Mouse (Mus musculus): Measurements from ENCODE around the gene Pcca. TPM values are rescaled to one million over a fixed set of nuclear protein-coding genes. Genes with fewer than 3 reads are reported as not detected.

The Pcca gene
- polyA plus RNA-seq, 1 experiment, result 7.2 TPM

DNA sequence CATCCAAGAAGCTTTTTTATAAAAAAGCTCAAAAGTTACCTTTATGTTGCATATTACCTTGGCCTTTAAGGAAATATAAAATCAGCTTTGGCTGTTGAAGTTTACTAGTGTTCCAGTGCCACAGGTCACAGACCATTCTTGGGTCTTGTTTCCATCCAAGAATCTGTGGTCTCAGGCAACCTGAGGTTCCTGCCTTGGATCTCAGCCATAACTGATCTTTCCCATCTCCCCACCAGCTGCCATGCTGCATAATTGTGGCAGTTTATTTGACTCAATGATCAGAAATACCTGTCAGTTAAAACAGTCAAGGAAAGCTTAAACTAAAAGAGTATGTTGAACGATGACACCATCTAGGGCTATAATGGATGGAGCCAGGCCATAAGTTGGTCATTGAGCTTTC lies 222.5 kb downstream of the Pcca start:
- no peak overlapping the region for H3K27ac ChIP-seq (ENCODE audit: control insufficient read depth, insufficient read depth, low read length)
- no peaks in the 10 kb centered on the region for H3K4me1 ChIP-seq (replicated peaks; ENCODE audit: control insufficient read depth, insufficient read depth, low read length)
- TF ChIP-seq CTCF (IDR thresholded peaks at IDR 0.05; ENCODE audit: borderline replicate concordance, control insufficient read depth, extremely low read depth, insufficient read depth, low read length, poor library complexity), result no peak
- TF ChIP-seq POLR2A (IDR thresholded peaks at IDR 0.05; ENCODE audit: control insufficient read depth, extremely low read depth, insufficient read depth, low read length, poor library complexity), result no peak
- H3K4me3 ChIP-seq (ENCODE audit: control insufficient read depth, insufficient read depth, low read length), result no peak overlapping the region
- H3K27me3 ChIP-seq (ENCODE audit: control insufficient read depth, insufficient read depth, low read length), result no peaks in the 10 kb centered on the region
- no peak for DNase-seq
- H3K36me3 ChIP-seq (ENCODE audit: control insufficient read depth, insufficient read depth, low read length), result no peaks in the 10 kb centered on the region
- 98% methylated on average over 1 of the region's 1 CpGs for WGBS

GRCm38 (mm10) chr14:122759890-122760289 lies 225.8 kb downstream of the Pcca start:
- no peak for TF ChIP-seq CTCF (IDR thresholded peaks at IDR 0.05; ENCODE audit: borderline replicate concordance, control insufficient read depth, extremely low read depth, insufficient read depth, low read length, poor library complexity)
- no peak for TF ChIP-seq POLR2A (IDR thresholded peaks at IDR 0.05; ENCODE audit: control insufficient read depth, extremely low read depth, insufficient read depth, low read length, poor library complexity)
- no peak for DNase-seq
- Histone ChIP-seq H3K4me3 (ENCODE audit: control insufficient read depth, insufficient read depth, low read length) (no peak overlapping the region), H3K36me3 (ENCODE audit: control insufficient read depth, insufficient read depth, low read length) (no peaks in the 10 kb centered on the region), H3K27ac (ENCODE audit: control insufficient read depth, insufficient read depth, low read length) (no peak overlapping the region), H3K27me3 (ENCODE audit: control insufficient read depth, insufficient read depth, low read length) (no peaks in the 10 kb centered on the region), H3K4me1 (replicated peaks; ENCODE audit: control insufficient read depth, insufficient read depth, low read length) (no peaks in the 10 kb centered on the region)
- WGBS, result 82% methylated on average over 3 of the region's 3 CpGs

GRCm38 (mm10) chr14:122760803-122761202 lies 226.7 kb downstream of the Pcca start:
- no peak overlapping the region for H3K27ac ChIP-seq (ENCODE audit: control insufficient read depth, insufficient read depth, low read length)
- no peak overlapping the region for H3K4me3 ChIP-seq (ENCODE audit: control insufficient read depth, insufficient read depth, low read length)
- no peak for DNase-seq
- TF ChIP-seq CTCF (IDR thresholded peaks at IDR 0.05; ENCODE audit: borderline replicate concordance, control insufficient read depth, extremely low read depth, insufficient read depth, low read length, poor library complexity) (no peak), POLR2A (IDR thresholded peaks at IDR 0.05; ENCODE audit: control insufficient read depth, extremely low read depth, insufficient read depth, low read length, poor library complexity) (no peak)
- no peaks in the 10 kb centered on the region for H3K27me3 ChIP-seq (ENCODE audit: control insufficient read depth, insufficient read depth, low read length)
- no peaks in the 10 kb centered on the region for H3K36me3 ChIP-seq (ENCODE audit: control insufficient read depth, insufficient read depth, low read length)
- H3K4me1 ChIP-seq (replicated peaks; ENCODE audit: control insufficient read depth, insufficient read depth, low read length), result no peaks in the 10 kb centered on the region

DNA sequence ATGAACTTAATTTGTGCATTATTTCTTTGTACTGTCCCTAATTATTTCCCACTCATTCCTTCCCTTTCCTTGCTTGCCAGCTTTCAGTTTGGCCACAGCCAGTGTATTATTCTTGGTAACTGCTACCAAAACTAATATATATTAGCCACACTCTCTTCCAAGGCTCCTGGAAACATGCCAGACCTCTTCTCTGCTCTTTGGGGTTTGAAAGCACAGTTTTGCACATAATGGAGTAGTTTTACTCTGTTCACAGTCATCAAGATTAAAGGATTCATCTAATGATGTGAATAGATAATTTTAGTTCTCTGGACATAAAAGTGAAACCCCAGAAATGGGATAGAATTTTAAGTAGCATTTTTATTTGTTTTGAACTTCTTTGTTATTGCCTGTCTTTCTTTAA lies 228.5 kb downstream of the Pcca start:
- H3K4me1 ChIP-seq (replicated peaks; ENCODE audit: control insufficient read depth, insufficient read depth, low read length), result no peaks in the 10 kb centered on the region
- no peak overlapping the region for H3K4me3 ChIP-seq (ENCODE audit: control insufficient read depth, insufficient read depth, low read length)
- no peaks in the 10 kb centered on the region for H3K36me3 ChIP-seq (ENCODE audit: control insufficient read depth, insufficient read depth, low read length)
- H3K27me3 ChIP-seq (ENCODE audit: control insufficient read depth, insufficient read depth, low read length), result no peaks in the 10 kb centered on the region
- TF ChIP-seq POLR2A (IDR thresholded peaks at IDR 0.05; ENCODE audit: control insufficient read depth, extremely low read depth, insufficient read depth, low read length, poor library complexity), result no peak
- no peak for TF ChIP-seq CTCF (IDR thresholded peaks at IDR 0.05; ENCODE audit: borderline replicate concordance, control insufficient read depth, extremely low read depth, insufficient read depth, low read length, poor library complexity)
- DNase-seq, result no peak
- H3K27ac ChIP-seq (ENCODE audit: control insufficient read depth, insufficient read depth, low read length), result no peak overlapping the region

DNA sequence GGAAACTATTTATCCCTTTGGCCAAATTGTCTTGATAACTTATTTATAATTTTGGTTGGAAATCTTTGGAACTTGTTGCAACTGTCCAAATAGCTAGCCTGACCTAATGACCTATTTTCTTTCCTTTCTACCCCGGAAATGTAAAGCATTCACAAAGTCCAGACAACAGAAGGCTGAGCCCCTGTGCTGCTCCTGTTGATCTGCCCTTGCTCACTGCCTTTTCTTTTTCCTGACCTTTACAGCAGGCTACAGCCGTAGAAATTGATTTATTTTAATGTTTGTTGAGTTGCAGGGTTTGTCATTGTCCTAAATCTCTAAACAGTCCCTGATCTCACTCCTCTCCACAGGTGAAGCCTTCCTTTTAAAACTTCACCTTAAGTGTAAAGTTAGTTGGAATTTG lies 231.8 kb downstream of the Pcca start:
- H3K27me3 ChIP-seq (ENCODE audit: control insufficient read depth, insufficient read depth, low read length), result no peaks in the 10 kb centered on the region
- 95% methylated on average over 2 of the region's 2 CpGs for WGBS
- H3K4me3 ChIP-seq (ENCODE audit: control insufficient read depth, insufficient read depth, low read length), result no peak overlapping the region
- H3K4me1 ChIP-seq (replicated peaks; ENCODE audit: control insufficient read depth, insufficient read depth, low read length), result no peaks in the 10 kb centered on the region
- TF ChIP-seq POLR2A (IDR thresholded peaks at IDR 0.05; ENCODE audit: control insufficient read depth, extremely low read depth, insufficient read depth, low read length, poor library complexity) (no peak), CTCF (IDR thresholded peaks at IDR 0.05; ENCODE audit: borderline replicate concordance, control insufficient read depth, extremely low read depth, insufficient read depth, low read length, poor library complexity) (no peak)
- no peak for DNase-seq
- no peaks in the 10 kb centered on the region for H3K36me3 ChIP-seq (ENCODE audit: control insufficient read depth, insufficient read depth, low read length)
- no peak overlapping the region for H3K27ac ChIP-seq (ENCODE audit: control insufficient read depth, insufficient read depth, low read length)

DNA sequence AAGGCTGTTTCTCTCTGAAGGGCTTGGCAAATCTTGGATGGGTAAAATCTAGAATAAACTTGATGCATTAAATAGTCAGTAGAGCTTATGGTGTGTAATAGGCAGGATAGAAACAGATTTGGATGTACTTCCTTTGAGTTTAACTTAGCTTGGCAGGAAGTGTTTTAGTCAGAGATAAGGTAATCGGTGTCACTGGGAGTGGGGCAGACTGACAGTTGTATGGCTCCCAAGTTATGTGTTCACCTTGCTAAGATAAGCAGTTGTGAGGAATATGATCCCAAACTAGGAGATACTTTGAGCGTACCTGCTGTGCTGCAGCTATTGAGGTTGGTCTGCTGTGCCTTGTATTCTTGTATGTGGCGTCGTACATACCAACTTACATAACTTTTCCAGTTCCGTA lies 232.3 kb downstream of the Pcca start:
- Histone ChIP-seq H3K4me3 (ENCODE audit: control insufficient read depth, insufficient read depth, low read length) (no peak overlapping the region), H3K27ac (ENCODE audit: control insufficient read depth, insufficient read depth, low read length) (no peak overlapping the region), H3K27me3 (ENCODE audit: control insufficient read depth, insufficient read depth, low read length) (no peaks in the 10 kb centered on the region), H3K36me3 (ENCODE audit: control insufficient read depth, insufficient read depth, low read length) (no peaks in the 10 kb centered on the region), H3K4me1 (replicated peaks; ENCODE audit: control insufficient read depth, insufficient read depth, low read length) (no peaks in the 10 kb centered on the region)
- TF ChIP-seq CTCF (IDR thresholded peaks at IDR 0.05; ENCODE audit: borderline replicate concordance, control insufficient read depth, extremely low read depth, insufficient read depth, low read length, poor library complexity), result no peak
- TF ChIP-seq POLR2A (IDR thresholded peaks at IDR 0.05; ENCODE audit: control insufficient read depth, extremely low read depth, insufficient read depth, low read length, poor library complexity), result no peak
- DNase-seq, result no peak
- WGBS, result 92% methylated on average over 5 of the region's 5 CpGs

- WGBS, result 68% methylated on average over 4 of the region's 4 CpGs
- Histone ChIP-seq H3K27me3 (ENCODE audit: control insufficient read depth, insufficient read depth, low read length) (no peaks in the 10 kb centered on the region), H3K27ac (ENCODE audit: control insufficient read depth, insufficient read depth, low read length) (no peak overlapping the region), H3K4me1 (replicated peaks; ENCODE audit: control insufficient read depth, insufficient read depth, low read length) (no peaks in the 10 kb centered on the region), H3K4me3 (ENCODE audit: control insufficient read depth, insufficient read depth, low read length) (no peak overlapping the region), H3K36me3 (ENCODE audit: control insufficient read depth, insufficient read depth, low read length) (no peaks in the 10 kb centered on the region)
- no peak for DNase-seq
- TF ChIP-seq CTCF (IDR thresholded peaks at IDR 0.05; ENCODE audit: borderline replicate concordance, control insufficient read depth, extremely low read depth, insufficient read depth, low read length, poor library complexity) (no peak), POLR2A (IDR thresholded peaks at IDR 0.05; ENCODE audit: control insufficient read depth, extremely low read depth, insufficient read depth, low read length, poor library complexity) (no peak)
Measured at GRCm38 (mm10) chr14:122784701-122785100, 250.6 kb downstream of the Pcca start.

All from thymus, adult 2 months (tissue).